Mouse (Mus musculus) erythroblast, embryonic 14.5 days (primary cell): ENCODE measurements around the gene Fam166a. TPM values are rescaled to one million over a fixed set of nuclear protein-coding genes. Genes with fewer than 3 reads are reported as not detected.
A peak's percentile ranks its signal among the peaks of the same experiment; 100 is the strongest.

Source experiments
- H3K27me3 ChIP-seq: 2 replicates; pipeline ENCODE4 v1.6.1; 2012; ENCODE audit warnings: inconsistent platforms; ENCODE audit not compliant: control insufficient read depth
- H3K36me3 ChIP-seq: 2 replicates; pipeline ENCODE4 v1.6.1; 2012; ENCODE audit warnings: mild to moderate bottlenecking, inconsistent platforms; ENCODE audit not compliant: control insufficient read depth
- H3K4me1 ChIP-seq: 2 replicates; pipeline ENCODE4 v1.6.1; 2012; ENCODE audit warnings: inconsistent platforms; ENCODE audit not compliant: control insufficient read depth
- H3K4me3 ChIP-seq: replicated peaks from 2 replicates; pipeline ENCODE3; 2012; ENCODE audit warnings: moderate library complexity, mild to moderate bottlenecking, inconsistent platforms
- H3K9me3 ChIP-seq: 2 replicates; pipeline ENCODE4 v1.6.1; 2012; ENCODE audit warnings: low read length, inconsistent platforms, mixed read lengths; ENCODE audit not compliant: control insufficient read depth
- GATA1 ChIP-seq: IDR thresholded peaks from 2 replicates; pipeline ENCODE4 v1.6.1; 2012; ENCODE audit warnings: low read length, inconsistent platforms, mixed read lengths
- TAL1 ChIP-seq: IDR thresholded peaks from 3 replicates; pipeline ENCODE4 v1.6.1; 2012; ENCODE audit warnings: low read length, inconsistent platforms, mixed read lengths
- polyA plus RNA-seq: library from polyadenylated mRNA; stranded (reverse); fragments of >175 nt; gene quantifications from 2 replicates; pipeline ENCODE4 v1.2.3, GENCODE M21; 2012

Fam166a gene
- polyA plus RNA-seq, 1 experiment, result not detected

GRCm38 (mm10) chr2:25213266-25213865 lies 5.2 kb upstream of the Fam166a start:
- peaks cover 5% of the 10 kb centered on the region for H3K27me3 ChIP-seq
- no peaks in the 10 kb centered on the region for H3K9me3 ChIP-seq
- peaks cover 15% of the 10 kb centered on the region for H3K36me3 ChIP-seq
- peaks cover 31% of the 10 kb centered on the region for H3K4me1 ChIP-seq
- TF ChIP-seq TAL1 (no peak), GATA1 (no peak)
- H3K4me3 ChIP-seq, result no peak overlapping the region

DNA sequence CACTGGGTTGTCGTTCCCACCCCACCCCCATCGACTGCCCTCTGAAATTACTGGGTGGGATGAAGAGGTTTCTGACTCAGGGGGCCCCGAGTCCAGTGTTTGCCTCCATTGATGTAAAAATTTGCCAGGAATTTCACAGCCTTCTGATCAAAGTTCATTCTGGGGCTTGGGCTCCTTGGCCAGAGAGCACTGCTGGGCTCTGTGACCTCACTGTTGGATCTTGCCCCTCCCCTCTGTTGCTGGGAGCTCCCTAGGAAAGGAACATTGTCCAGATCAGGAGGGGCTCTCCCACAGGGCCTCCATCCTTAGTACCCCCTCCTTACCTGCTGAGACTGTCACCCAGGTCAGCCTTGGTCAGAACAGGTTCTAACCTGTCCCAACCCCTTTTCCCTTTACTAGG lies 4.1 kb upstream of the Fam166a start, which contains the start of gene Stpg3:
Stpg3 (minus strand) TSS at position 194 of the 400 bp plus-strand sequence.
- Histone ChIP-seq H3K27me3 (peaks cover 5% of the 10 kb centered on the region), H3K4me3 (no peak within 1 kb of the TSS), H3K9me3 (no peaks in the 10 kb centered on the region), H3K36me3 (peaks cover 8% of the 10 kb centered on the region), H3K4me1 (peaks cover 29% of the 10 kb centered on the region)
- TF ChIP-seq TAL1 (no peak), GATA1 (no peak)

DNA sequence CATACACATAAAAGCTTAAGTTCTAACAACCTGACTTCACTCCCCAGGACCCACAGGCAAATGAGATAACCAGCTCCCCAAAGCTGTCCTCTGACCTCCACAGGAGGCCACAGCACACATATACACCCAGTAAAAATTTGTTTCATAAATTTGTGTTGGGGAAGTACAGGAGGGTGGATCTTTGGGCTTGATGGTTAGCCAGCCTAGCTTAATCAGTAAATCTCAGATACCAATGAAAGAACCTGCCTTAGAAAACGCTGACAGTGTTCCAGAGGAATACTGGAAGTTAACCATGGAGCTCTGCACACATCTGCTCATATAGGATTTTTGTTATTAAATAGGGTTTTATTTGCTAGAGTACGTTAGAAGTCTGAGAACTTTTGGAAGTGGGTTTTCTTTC lies 879 bp upstream of the Fam166a start:
- TF ChIP-seq GATA1, result no peak
- TF ChIP-seq TAL1, result no peak
- H3K4me3 ChIP-seq, result no peak overlapping the region
- peaks cover 23% of the 10 kb centered on the region for H3K4me1 ChIP-seq
- H3K27me3 ChIP-seq, result peaks cover 5% of the 10 kb centered on the region
- H3K36me3 ChIP-seq, result peaks cover 22% of the 10 kb centered on the region
- no peaks in the 10 kb centered on the region for H3K9me3 ChIP-seq

- peak overlapping the region; percentile 21 for H3K4me3 ChIP-seq
Measured at GRCm38 (mm10) chr2:25221331-25221772, 2.8 kb downstream of the Fam166a start.

GRCm38 (mm10) chr2:25223681-25224491 lies 5.3 kb downstream of the Fam166a start:
- H3K36me3 ChIP-seq, result peaks cover 38% of the 10 kb centered on the region
- no peaks in the 10 kb centered on the region for H3K9me3 ChIP-seq
- H3K4me1 ChIP-seq, result peaks cover 55% of the 10 kb centered on the region
- peak overlapping the region; percentile 66 for H3K4me3 ChIP-seq
- no peaks in the 10 kb centered on the region for H3K27me3 ChIP-seq
- TF ChIP-seq GATA1 (peak; percentile 64), TAL1 (peak; percentile 55; the same call in 2 of the 3 replicates)

More at GRCm38 (mm10) chr2:25221331-25221772, 2.8 kb downstream of the Fam166a start:
- no peaks in the 10 kb centered on the region; the same call in 1 of the 2 replicates for H3K27me3 ChIP-seq
- peaks cover 38% of the 10 kb centered on the region for H3K36me3 ChIP-seq
- no peak for TF ChIP-seq GATA1
- no peak for TF ChIP-seq TAL1
- no peaks in the 10 kb centered on the region for H3K9me3 ChIP-seq
- H3K4me1 ChIP-seq, result peaks cover 36% of the 10 kb centered on the region

- no peaks in the 10 kb centered on the region for H3K27me3 ChIP-seq
- TF ChIP-seq TAL1 (no peak), GATA1 (no peak)
- H3K4me3 ChIP-seq, result peak within 1 kb of the TSS; percentile 66
- peaks cover 38% of the 10 kb centered on the region for H3K36me3 ChIP-seq
- peaks cover 60% of the 10 kb centered on the region for H3K4me1 ChIP-seq
- H3K9me3 ChIP-seq, result no peaks in the 10 kb centered on the region
Measured at GRCm38 (mm10) chr2:25224492-25224765, 5.9 kb downstream of the Fam166a start, which contains the start of gene Tubb4b. Tubb4b (minus strand) TSS chr2:25224702.

- Histone ChIP-seq H3K4me1 (peaks cover 60% of the 10 kb centered on the region), H3K4me3 (peak overlapping the region; percentile 66), H3K9me3 (no peaks in the 10 kb centered on the region), H3K36me3 (peaks cover 38% of the 10 kb centered on the region), H3K27me3 (no peaks in the 10 kb centered on the region)
- no peak for TF ChIP-seq GATA1
Measured at GRCm38 (mm10) chr2:25224766-25225752, 6.5 kb downstream of the Fam166a start.

GRCm38 (mm10) chr2:25225811-25226379 lies 7.3 kb downstream of the Fam166a start:
- no peak for TF ChIP-seq GATA1
- TF ChIP-seq TAL1, result no peak
- peaks cover 56% of the 10 kb centered on the region for H3K4me1 ChIP-seq
- H3K27me3 ChIP-seq, result peaks cover 2% of the 10 kb centered on the region
- peak overlapping the region; percentile 66 for H3K4me3 ChIP-seq
- H3K9me3 ChIP-seq, result no peaks in the 10 kb centered on the region
- H3K36me3 ChIP-seq, result peaks cover 34% of the 10 kb centered on the region
